Mouse (Mus musculus) 416B (cell line): ENCODE data around the gene Agbl3.

Source experiments
- DNase-seq: peaks from one replicate; pipeline ENCODE4 v3.0.0; 2011; ENCODE audit warnings: low read depth

Gene Agbl3

GRCm38 (mm10) chr6:34874101-34874921 is 94.1 kb downstream of the Agbl3 start:
- DNase-seq = peak; percentile 90

GRCm38 (mm10) chr6:34875268-34875761 is 95.1 kb downstream of the Agbl3 start:
- peak; percentile 84 for DNase-seq

DNA sequence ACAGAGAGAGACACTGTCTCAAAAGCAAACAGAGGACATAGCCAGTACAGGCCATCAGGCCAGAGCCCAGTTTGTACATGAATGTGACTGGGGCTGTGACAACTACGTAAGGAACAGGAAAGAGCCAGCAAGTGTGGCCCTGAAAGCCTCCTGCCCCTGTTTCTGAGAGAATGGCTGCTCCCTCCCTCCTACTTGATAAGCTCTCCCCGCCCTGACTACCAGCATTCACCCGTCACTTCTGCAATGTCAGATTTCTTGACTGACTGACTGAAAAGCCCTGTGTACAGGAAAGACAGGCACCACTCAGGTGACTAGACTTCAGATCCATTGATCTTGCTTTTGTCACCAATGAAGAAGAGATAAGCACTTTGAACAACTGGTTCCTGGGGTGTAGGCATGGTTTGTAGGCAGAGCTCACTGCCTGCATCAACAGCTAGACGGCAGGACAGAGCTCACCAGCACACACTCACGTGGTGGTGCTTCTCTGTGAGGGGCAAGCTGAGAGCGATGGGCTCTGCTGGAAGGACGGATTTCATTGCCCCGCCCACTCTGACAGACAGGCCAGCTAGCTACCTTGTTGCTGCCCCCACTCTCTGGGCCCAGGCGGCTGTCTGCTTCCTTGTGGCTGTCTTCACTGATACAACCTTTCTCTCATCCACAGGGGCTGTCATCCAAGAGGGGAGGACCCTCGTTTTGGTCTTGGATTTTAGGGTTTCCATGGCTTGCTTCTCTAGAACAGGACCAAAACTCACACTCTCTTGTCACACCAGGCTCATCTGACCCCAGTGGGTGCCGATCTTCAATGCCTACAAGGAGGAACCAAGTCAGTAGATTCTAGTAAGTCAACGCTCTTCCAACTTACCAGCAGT is 96.0 kb downstream of the Agbl3 start:
- DNase-seq = peak; percentile 87

GRCm38 (mm10) chr6:34876835-34877156 is 96.6 kb downstream of the Agbl3 start:
- DNase-seq = peak; percentile 71

- DNase-seq = peak; percentile 94
These were observed 97.5 kb downstream of the Agbl3 start, which contains the start of gene Cyren for GRCm38 (mm10) chr6:34877509-34878321. Gene Cyren, minus strand, starts transcription at chr6:34878060.

DNA sequence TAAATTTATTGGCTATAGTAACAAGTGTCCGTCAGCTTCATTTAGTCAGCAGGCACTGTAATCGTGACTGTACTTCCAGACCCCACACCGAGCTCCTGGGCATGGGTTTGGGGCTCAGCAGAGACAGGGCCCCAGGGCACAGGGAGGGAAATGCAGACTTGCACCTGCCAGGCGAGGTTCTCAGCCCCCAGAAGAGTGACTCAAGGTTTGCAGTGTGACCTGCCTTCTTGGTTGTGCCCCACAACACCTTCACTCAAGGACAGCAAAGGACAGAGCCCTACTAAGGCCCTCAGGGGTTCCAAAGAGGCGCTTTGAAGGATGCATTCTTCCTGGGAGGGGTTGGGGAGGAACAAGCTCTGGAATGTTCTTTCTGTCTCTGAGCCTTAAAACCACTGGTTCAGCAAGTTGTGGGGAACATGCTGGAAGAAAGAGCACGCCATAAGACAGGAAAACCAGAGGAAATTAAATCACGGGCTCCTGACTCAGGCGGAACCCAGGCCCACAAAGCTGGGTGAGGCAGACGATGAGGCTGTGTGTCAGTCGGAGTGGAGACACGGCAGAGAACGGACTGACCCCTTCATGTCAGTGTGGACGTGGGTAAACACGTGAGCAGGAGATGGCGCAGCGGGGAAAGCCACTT is 99.0 kb downstream of the Agbl3 start:
- no peak for DNase-seq

- DNase-seq = peak; percentile 64
These were observed 99.8 kb downstream of the Agbl3 start for GRCm38 (mm10) chr6:34879911-34880475.

- no peak for DNase-seq
These were observed 104.5 kb downstream of the Agbl3 start for GRCm38 (mm10) chr6:34884724-34885123.

GRCm38 (mm10) chr6:34887131-34887850 is 107.1 kb downstream of the Agbl3 start:
- no peak for DNase-seq

DNA sequence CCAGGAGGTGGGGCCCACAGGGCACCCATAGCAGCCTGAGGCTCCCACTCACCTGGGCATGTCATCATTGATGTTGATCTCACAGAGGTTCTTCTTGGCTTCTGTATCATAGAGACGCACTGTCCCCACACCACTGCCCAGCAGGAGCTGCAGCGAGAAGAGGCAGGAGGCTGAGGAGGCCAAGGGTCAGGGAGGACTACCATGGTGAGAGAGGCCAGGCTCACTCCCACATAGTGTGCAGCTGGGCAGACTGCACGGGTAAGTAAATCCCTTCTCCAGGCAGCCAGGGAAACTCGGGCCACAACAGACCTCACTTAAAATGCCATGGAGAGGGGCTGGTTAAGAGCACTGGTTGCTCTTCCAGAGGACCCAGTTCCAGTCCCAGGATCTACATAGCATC is 109.0 kb downstream of the Agbl3 start:
- no peak for DNase-seq

- no peak for DNase-seq
These were observed 115.3 kb downstream of the Agbl3 start for GRCm38 (mm10) chr6:34895569-34895968.

DNA sequence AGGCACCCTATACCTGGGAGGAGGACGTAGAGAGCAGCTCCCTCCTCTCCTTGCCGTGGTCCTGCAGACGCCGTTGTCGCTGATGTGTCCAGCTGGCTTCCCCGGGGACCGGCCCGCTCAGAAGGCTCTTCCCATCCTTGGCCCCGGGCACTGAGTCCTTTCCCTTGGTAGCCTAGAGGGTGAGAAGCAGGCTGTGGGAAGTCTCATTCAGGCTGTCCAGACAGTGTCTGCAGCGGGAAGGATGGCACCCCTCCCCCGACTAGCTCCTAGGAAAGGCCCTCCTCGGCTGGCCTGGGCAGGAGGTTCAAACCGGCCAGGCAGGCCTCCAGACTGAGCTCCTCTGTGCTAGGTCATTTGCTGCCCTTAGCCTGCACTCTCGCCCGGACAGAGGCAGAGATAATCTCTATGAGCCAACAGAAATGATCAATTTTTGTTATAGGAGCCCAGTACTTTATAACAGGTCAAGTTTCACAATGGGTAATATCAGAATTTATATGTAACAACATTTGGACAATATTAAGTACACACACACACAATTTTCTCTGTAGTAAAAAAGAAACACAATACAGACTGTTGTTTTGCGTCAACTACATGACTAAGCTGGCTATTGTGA is 116.0 kb downstream of the Agbl3 start:
- no peak for DNase-seq

GRCm38 (mm10) chr6:34899127-34899526 is 118.9 kb downstream of the Agbl3 start:
- DNase-seq = no peak

GRCm38 (mm10) chr6:34900990-34901389 is 120.8 kb downstream of the Agbl3 start:
- no peak for DNase-seq

- DNase-seq = no peak
These were observed 121.7 kb downstream of the Agbl3 start for GRCm38 (mm10) chr6:34901911-34902444.

- no peak for DNase-seq
These were observed 122.3 kb downstream of the Agbl3 start for GRCm38 (mm10) chr6:34902578-34902977.

DNA sequence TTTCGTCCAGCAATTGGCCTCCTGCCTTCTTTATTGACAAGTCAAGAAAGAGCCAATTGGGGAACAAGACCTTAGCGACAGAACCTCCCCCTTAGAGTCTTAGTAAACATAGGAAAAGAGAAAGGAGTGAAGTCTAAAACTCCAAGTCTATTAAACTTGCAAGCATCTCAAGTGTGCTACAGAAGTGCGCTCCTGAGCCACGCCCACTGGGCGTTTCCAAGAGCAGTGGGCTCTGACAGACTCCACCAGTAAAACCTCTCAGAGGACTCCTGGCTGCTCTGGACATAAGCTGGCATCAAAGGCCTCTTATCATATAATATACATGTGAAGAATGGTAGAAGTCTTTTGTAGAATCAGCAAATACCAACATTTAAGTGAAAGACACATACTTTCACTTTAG is 123.2 kb downstream of the Agbl3 start:
- DNase-seq = no peak

GRCm38 (mm10) chr6:34903851-34904250 is 123.6 kb downstream of the Agbl3 start:
- no peak for DNase-seq

DNA sequence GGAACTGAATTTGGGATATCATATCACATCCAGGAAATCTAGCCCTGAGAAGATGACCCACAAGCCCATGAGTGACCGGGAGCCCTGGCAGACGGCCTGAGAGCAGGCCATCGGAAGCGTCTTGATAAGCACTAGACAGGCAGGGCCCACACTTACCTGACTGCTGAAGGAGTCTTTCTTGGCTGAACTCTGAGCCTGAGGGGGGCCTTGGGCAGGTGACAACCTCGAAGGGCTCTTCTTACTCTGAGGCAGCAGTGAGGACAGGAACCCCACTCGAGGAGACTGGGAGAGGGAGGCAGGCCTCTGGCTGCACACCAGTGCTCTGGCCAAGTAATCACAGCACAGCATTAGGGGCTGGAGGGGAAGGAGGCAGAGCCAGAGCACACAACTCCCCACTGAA is 124.1 kb downstream of the Agbl3 start:
- no peak for DNase-seq

- DNase-seq = no peak
These were observed 125.9 kb downstream of the Agbl3 start for GRCm38 (mm10) chr6:34906125-34906524.
